Mouse (Mus musculus) kidney, embryonic 16.5 days (tissue): ENCODE measurements around the gene Glrx3. TPM values are rescaled to one million over a fixed set of nuclear protein-coding genes. Genes with fewer than 3 reads are reported as not detected.

Source experiments
- ATAC-seq: fragments of 200-750 bp; cut with Nextera tagmentation; 2 replicates; pipeline ENCODE4 v1.8.0; 2017; ENCODE audit warnings: moderate TSS enrichment; ENCODE audit not compliant: low FRiP score, low TSS enrichment
- H3K27ac ChIP-seq: fragments of 300-500 bp; sonication (generic); 2 replicates; pipeline ENCODE4 v1.5.1; 2014; ENCODE audit warnings: low read length
- H3K27me3 ChIP-seq: fragments of 300-500 bp; sonication (generic); 2 replicates; pipeline ENCODE4 v1.6.1; 2014; ENCODE audit warnings: low read length, control low read depth, mixed read lengths; ENCODE audit not compliant: insufficient read depth
- H3K36me3 ChIP-seq: fragments of 300-500 bp; sonication (generic); 2 replicates; pipeline ENCODE4 v1.6.1; 2014; ENCODE audit warnings: low read length, control low read depth, mixed read lengths; ENCODE audit not compliant: insufficient read depth
- H3K4me1 ChIP-seq: fragments of 300-500 bp; sonication (generic); 2 replicates; pipeline ENCODE4 v1.6.1; 2014; ENCODE audit warnings: low read length, control low read depth, mixed read lengths; ENCODE audit not compliant: insufficient read depth
- H3K4me2 ChIP-seq: fragments of 300-500 bp; sonication (generic); replicated peaks from 2 replicates; pipeline ENCODE4 v1.6.1; 2014; ENCODE audit warnings: low read depth, low read length
- H3K4me3 ChIP-seq: fragments of 300-500 bp; sonication (generic); 2 replicates; pipeline ENCODE4 v1.5.1; 2014; ENCODE audit warnings: mild to moderate bottlenecking, low read length
- H3K9ac ChIP-seq: fragments of 300-500 bp; sonication (generic); replicated peaks from 2 replicates; pipeline ENCODE4 v1.6.1; 2014; ENCODE audit warnings: low read length
- H3K9me3 ChIP-seq: fragments of 300-500 bp; sonication (generic); 2 replicates; pipeline ENCODE4 v1.6.1; 2016; ENCODE audit warnings: low read length, control low read depth
- WGBS: fragments of 180-500 bp; shearing (Covaris S2); extraction: QIAGEN DNeasy Blood & Tissue Kit; methylation state at CpG from one replicate; pipeline ENCODE4 v1.1.7; 2014; 5-methylcytosine and 5-hydroxymethylcytosine counted together
- polyA plus RNA-seq: library from polyadenylated mRNA; unstranded; fragments of >200 nt; fragmentation: Nextera tagmentation; extraction: Ambion mirVana; gene quantifications from 2 replicates; pipeline ENCODE4 v1.2.1, GENCODE M21; 2015

Gene Glrx3
- 234 and 247 TPM in 2 replicates for polyA plus RNA-seq

DNA sequence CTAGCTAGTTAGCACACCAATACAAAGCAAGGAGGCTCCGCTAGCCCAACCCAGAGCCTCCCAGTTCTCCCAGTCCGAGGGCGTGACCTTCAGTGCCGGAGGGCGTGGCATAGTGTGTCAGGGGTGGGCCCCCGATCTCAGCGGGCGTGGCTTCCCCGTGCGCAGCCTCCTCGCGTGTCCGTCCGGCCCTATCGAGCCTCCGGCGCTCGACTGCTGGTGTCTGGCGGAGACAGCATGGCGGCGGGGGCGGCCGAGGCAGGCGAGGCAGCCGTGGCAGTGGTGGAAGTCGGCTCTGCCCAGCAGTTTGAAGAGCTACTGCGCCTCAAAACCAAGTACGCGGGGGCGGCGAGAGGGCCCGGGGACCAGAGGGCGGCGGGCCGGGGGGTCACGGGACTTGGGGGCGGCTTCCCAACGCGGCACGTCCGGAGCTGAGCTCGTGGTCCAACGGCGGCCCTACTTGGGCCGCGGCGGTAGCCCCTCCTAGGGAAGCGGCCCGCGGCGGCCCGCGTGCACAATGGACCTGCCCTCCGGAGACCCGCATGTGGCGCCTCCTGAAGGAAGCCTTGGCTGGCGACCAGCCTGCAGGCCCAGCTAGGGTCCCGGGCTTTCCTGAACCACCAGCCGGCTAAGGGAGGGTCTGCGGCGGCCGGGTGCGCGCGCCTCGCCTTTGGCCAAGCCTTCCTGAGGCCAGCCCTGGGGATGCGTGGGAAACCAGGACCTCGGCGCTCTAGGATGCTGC is at the start of gene Glrx3:
Gene Glrx3 (plus strand): TSS at position 175 of the 739 bp plus-strand sequence.
- peak within 1 kb of the TSS; percentile 88 for H3K4me2 ChIP-seq
- H3K27me3 ChIP-seq, result no peaks in the 10 kb centered on the region
- H3K9me3 ChIP-seq, result no peaks in the 10 kb centered on the region
- peak within 1 kb of the TSS; percentile 99 for H3K4me3 ChIP-seq
- peak within 1 kb of the TSS; percentile 97 for H3K9ac ChIP-seq
- WGBS, result under 1% methylated on average over 68 of the region's 69 CpGs
- peak within 1 kb of the TSS; percentile 83 for H3K27ac ChIP-seq
- H3K4me1 ChIP-seq, result peaks cover 16% of the 10 kb centered on the region
- peak; percentile 97 for ATAC-seq
- no peaks in the 10 kb centered on the region for H3K36me3 ChIP-seq

DNA sequence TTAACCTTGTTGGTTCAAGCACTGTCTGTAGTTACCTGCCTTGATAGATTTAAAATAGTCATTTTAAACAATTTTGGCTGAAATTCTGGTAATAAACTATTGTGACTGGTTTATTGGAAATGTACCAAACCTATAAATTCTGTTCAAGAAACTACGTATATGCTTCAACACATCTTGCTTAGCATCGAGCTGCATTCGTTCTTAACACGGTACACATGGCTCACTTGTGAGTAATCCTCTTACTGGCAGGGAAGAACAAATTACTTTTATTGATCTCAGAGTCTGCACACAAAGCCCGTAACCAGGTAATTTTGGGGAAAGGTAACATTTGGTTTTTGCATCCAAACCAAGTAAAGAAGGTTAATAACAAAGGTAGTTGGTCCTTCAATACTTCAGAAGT is 49.6 kb upstream of the Glrx3 start:
- Histone ChIP-seq H3K36me3 (no peaks in the 10 kb centered on the region), H3K4me2 (no peak overlapping the region), H3K27ac (no peak overlapping the region), H3K4me3 (no peak overlapping the region), H3K9me3 (no peaks in the 10 kb centered on the region), H3K9ac (no peak overlapping the region), H3K27me3 (no peaks in the 10 kb centered on the region), H3K4me1 (no peaks in the 10 kb centered on the region)
- no peak for ATAC-seq
- 71% methylated on average over 5 of the region's 5 CpGs for WGBS

DNA sequence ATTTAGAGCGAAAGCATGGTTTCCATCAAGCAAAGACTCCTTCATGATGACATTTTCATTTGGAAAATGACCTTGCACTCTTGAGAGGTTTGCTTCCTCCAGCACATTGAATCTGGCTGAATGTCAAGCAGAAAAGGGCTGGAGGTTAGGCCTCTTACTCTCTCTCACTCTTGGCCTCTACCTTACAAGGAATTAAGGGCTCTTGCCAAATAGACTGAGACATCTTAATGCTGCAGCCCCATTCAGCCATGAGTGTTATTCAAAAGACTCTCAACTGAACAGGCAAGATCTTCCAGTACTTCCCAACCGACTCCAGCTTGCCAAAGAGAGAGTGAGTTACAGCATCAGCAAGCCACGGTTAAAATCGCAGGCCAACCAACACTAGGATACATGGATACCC is 42.0 kb upstream of the Glrx3 start:
- no peak overlapping the region for H3K9ac ChIP-seq
- H3K4me2 ChIP-seq, result no peak overlapping the region
- no peak overlapping the region for H3K4me3 ChIP-seq
- H3K27ac ChIP-seq, result no peak overlapping the region
- H3K9me3 ChIP-seq, result no peaks in the 10 kb centered on the region
- no peaks in the 10 kb centered on the region for H3K36me3 ChIP-seq
- 82% methylated on average over 4 of the region's 4 CpGs for WGBS
- ATAC-seq, result no peak
- no peaks in the 10 kb centered on the region for H3K27me3 ChIP-seq
- 0 out of 2 replicates have a peak, but pooled peaks cover 3% of the 10 kb centered on the region for H3K4me1 ChIP-seq

DNA sequence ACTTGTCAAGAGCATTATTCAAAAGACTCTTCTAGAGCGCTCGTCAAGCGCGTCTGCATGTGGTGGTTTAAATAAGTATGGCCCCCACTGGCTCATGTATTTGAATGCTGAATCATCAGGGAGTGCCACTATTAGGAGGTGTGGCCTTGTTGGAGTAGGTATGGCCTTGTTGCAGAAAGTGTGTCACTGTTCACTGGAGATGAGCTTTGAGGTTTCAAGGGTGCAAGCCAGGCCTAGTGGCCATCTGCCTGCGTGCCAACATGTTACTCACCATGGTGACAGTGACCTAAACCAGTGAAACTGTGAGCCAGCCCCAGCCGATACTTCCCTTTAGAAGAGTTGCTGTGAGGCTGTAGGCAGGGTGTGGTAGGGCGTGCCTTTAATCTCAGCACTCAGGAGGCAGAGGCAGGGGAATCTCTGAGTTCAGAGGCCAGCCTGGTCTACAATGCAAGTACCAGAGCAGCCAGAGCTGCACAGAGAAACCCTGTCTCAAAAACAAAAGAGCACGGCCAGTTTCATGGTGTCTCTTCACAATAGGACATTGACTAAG is 40.0 kb upstream of the Glrx3 start:
- no peaks in the 10 kb centered on the region for H3K36me3 ChIP-seq
- H3K4me1 ChIP-seq, result 0 out of 2 replicates have a peak, but pooled peaks cover 3% of the 10 kb centered on the region
- H3K27ac ChIP-seq, result no peak overlapping the region
- 97% methylated on average over 8 of the region's 8 CpGs for WGBS
- no peak overlapping the region for H3K4me2 ChIP-seq
- H3K27me3 ChIP-seq, result no peaks in the 10 kb centered on the region
- no peaks in the 10 kb centered on the region for H3K9me3 ChIP-seq
- ATAC-seq, result no peak
- H3K4me3 ChIP-seq, result no peak overlapping the region
- no peak overlapping the region for H3K9ac ChIP-seq

DNA sequence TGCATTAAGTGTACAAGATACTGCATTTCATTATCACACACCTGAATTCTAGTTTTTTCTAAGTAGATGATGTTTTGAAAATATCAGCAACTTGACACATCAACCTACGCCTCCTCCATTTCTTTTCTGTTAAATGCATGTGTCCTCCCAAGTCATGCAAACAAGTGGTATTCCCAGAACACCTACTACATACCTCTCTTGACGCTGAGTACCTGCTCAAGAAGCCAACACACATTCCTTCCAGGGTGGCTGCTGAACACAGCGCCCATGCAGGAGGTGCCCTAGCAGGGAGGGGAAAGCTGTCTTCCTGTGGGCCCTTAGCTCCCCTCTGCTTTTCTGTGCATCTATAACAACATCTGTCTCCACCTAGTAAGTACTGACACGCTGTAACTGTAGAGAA is 38.4 kb upstream of the Glrx3 start:
- ATAC-seq, result no peak

DNA sequence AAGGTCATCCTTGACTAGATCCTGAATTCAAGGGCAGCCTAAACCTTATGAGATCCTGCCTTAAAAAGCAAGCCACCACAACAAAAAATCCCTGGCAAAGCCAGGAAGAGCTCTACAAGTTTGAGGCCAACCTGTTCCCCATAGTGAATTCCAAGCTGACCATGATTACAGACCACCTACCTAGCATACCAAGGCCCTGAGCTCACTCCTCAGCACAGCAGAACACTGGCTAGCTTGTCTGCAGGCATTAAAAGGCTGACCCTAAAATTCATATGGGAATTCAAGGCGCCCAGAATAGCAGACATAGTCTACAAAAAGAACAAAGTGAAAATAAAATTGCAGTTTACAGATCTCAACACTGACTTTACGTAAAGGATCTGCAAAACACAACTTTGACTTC is 33.3 kb upstream of the Glrx3 start:
- 85% methylated on average over 2 of the region's 2 CpGs for WGBS
- H3K9me3 ChIP-seq, result no peaks in the 10 kb centered on the region
- H3K4me2 ChIP-seq, result no peak overlapping the region
- H3K9ac ChIP-seq, result no peak overlapping the region
- H3K27me3 ChIP-seq, result no peaks in the 10 kb centered on the region
- no peaks in the 10 kb centered on the region for H3K4me1 ChIP-seq
- no peak overlapping the region for H3K4me3 ChIP-seq
- H3K36me3 ChIP-seq, result no peaks in the 10 kb centered on the region
- ATAC-seq, result no peak
- H3K27ac ChIP-seq, result no peak overlapping the region

More for the DNA sequence above, 38.4 kb upstream of the Glrx3 start:
- 92% methylated on average over 4 of the region's 4 CpGs for WGBS
- Histone ChIP-seq H3K27me3 (no peaks in the 10 kb centered on the region), H3K27ac (no peak overlapping the region), H3K4me2 (no peak overlapping the region), H3K4me1 (0 out of 2 replicates have a peak, but pooled peaks cover 3% of the 10 kb centered on the region), H3K36me3 (no peaks in the 10 kb centered on the region), H3K4me3 (no peak overlapping the region), H3K9me3 (no peaks in the 10 kb centered on the region), H3K9ac (no peak overlapping the region)

DNA sequence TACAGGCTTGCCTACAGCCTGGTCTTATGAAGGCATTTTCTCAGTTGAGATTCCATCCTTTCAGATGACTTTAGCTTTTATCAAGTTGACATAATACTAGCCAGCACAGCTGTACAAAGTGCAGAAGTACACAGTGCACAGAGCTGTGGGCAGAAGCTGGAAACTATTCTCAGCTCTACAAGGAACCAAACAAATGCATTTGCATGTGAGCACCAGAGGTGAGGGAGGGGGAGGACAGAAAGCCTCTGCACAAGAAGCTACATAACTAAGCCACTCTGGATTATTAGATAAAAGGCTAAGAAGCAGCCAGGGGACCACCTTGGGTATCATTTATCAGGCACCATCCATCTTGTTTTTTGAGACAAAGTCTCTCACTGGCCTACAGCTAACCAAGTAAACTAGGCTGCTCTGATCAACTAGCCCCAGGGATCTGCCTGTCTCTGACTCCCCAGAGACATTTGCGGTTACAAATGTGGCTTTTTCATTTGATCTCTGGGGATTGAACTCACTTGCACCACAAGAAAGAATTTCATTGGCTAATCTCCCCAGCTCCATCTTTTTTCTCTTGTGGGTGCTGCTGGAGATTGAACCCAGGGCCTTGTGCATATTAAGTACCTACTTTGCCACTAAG is 29.9 kb upstream of the Glrx3 start:
- Histone ChIP-seq H3K9ac (no peak overlapping the region), H3K36me3 (no peaks in the 10 kb centered on the region), H3K4me1 (peaks cover 5% of the 10 kb centered on the region), H3K27me3 (no peaks in the 10 kb centered on the region), H3K4me3 (no peak overlapping the region), H3K4me2 (no peak overlapping the region), H3K27ac (no peak overlapping the region), H3K9me3 (no peaks in the 10 kb centered on the region)
- ATAC-seq, result no peak
- WGBS, result 86% methylated on average over 1 of the region's 1 CpGs

DNA sequence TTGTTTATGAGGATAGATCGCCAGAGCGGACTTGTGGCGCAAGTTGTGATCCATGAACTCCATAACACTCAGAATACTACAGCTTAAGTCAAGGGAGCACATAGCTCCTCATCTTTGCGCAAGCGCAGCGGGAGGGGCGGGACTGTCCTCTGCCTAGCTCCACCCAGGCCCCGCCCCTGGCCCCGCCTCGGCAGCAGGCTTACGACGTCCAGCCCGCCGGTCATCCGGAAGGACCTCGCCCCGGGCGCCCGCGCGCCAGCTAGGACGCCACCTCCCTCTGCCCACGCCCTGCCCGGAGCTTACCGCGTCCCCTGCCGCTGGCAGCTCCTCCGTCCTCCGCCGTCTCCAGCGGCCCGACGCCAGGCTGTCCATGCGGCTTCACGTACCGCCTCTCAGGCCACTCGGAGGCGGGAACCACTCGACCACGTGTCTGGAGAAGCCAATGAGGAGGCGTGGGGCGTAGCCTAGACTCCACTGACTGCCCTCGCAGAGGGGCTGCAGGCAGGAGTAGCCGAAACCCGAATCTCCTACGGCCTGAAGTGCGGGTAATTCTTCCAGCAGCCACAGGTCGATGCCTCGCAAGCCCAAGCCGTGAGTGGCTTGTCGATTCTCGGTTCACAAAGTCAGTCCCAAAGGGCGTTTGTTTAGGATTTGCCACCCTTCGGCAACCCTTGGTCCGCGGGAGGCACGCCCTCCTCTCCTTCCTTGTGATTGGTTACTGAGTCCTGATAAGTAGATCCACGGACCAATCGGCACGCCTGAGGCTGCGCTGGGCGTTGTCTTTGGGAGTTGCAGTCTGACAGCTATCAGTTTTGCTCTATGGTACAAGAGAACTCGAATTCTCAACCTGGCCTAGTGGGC is 26.8 kb upstream of the Glrx3 start, which contains the start of gene 9430038I01Rik:
Gene 9430038I01Rik (minus strand): TSS at position 426 of the 861 bp plus-strand sequence.
- no peaks in the 10 kb centered on the region for H3K36me3 ChIP-seq
- H3K9ac ChIP-seq, result peak within 1 kb of the TSS; percentile 88

DNA sequence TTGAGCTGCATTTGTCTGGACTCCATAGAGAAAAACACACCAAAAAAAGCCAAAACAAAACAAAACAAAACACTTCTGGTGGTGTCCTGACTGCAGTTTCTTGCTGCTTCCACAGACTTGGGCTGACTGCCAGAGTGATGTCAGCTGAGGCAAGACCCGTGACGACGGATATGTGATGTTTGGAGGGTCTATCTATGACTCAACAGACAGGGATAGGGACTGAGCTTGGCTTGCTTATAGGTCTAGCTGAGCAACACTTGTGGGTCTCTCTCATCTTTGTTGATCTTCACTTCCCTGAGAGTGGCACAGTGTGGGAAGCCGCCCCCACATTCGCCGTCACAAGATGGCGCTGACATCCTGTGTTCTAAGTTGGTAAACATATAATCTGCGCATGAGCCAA is 22.7 kb upstream of the Glrx3 start:
- Histone ChIP-seq H3K27ac (no peak overlapping the region), H3K4me2 (no peak overlapping the region), H3K9me3 (no peaks in the 10 kb centered on the region), H3K4me3 (no peak overlapping the region), H3K9ac (no peak overlapping the region), H3K36me3 (no peaks in the 10 kb centered on the region), H3K27me3 (no peaks in the 10 kb centered on the region), H3K4me1 (peaks cover 5% of the 10 kb centered on the region)
- no peak for ATAC-seq
- 83% methylated on average over 7 of the region's 8 CpGs for WGBS

More for the DNA sequence above, 26.8 kb upstream of the Glrx3 start, which contains the start of gene 9430038I01Rik:
- peak within 1 kb of the TSS; percentile 68 for H3K4me2 ChIP-seq
- peak within 1 kb of the TSS; percentile 95 for H3K27ac ChIP-seq
- no peaks in the 10 kb centered on the region for H3K9me3 ChIP-seq
- H3K4me1 ChIP-seq, result peaks cover 5% of the 10 kb centered on the region
- peak within 1 kb of the TSS; percentile 84 for H3K4me3 ChIP-seq
- H3K27me3 ChIP-seq, result no peaks in the 10 kb centered on the region
- under 1% methylated on average over 62 of the region's 63 CpGs for WGBS
- ATAC-seq, result peak; percentile 99
